7 mouse cellular contexts compared by ENCODE assay signal in genomic region chr9:122352025-122352392, GRCm38 (mm10). TPM values are rescaled to one million over a fixed set of nuclear protein-coding genes. Genes with fewer than 3 reads are reported as not detected.
DNase-seq lines count a peak whose midpoint lies in the region; ATAC-seq and TF ChIP-seq lines count a peak whose summit lies in the region.

No protein-coding gene starts in this region.

- peak overlapping the region; percentile 92 for H3K4me3 ChIP-seq in testis, adult 2 months (ENCODE audit: control insufficient read depth, low read depth, low read length)
- peak overlapping the region; percentile 78 for H3K4me3 ChIP-seq in erythroblast, embryonic 14.5 days (replicated peaks)
- H3K4me3 ChIP-seq in liver, embryonic 11.5 days (ENCODE audit: low read depth, low read length) = peak overlapping the region; percentile 80

- H3K4me1 ChIP-seq in testis, adult 2 months (ENCODE audit: control insufficient read depth, insufficient read depth, low read length) = peaks cover 2% of the 10 kb centered on the region
- H3K4me1 ChIP-seq in erythroblast, embryonic 14.5 days (ENCODE audit: control insufficient read depth) = peaks cover 72% of the 10 kb centered on the region
- H3K4me1 ChIP-seq in liver, embryonic 11.5 days (replicated peaks; ENCODE audit: control insufficient read depth, insufficient read depth, low read length) = peaks cover 25% of the 10 kb centered on the region

- no peaks in the 10 kb centered on the region for H3K36me3 ChIP-seq in testis, adult 2 months (ENCODE audit: control insufficient read depth, insufficient read depth, low read length)
- H3K36me3 ChIP-seq in erythroblast, embryonic 14.5 days (ENCODE audit: control insufficient read depth) = peaks cover 6% of the 10 kb centered on the region
- no peaks in the 10 kb centered on the region for H3K36me3 ChIP-seq in liver, embryonic 11.5 days (ENCODE audit: control insufficient read depth, insufficient read depth, low read length)

- H3K9ac ChIP-seq in liver, embryonic 11.5 days (ENCODE audit: low read depth, low read length) = peak overlapping the region; percentile 90

- TF ChIP-seq CTCF in testis, adult 2 months (IDR thresholded peaks at IDR 0.05; ENCODE audit: control insufficient read depth, insufficient read depth, insufficient replicate concordance, low read depth, low read length) = no peak

- no peaks in the 10 kb centered on the region for H3K9me3 ChIP-seq in erythroblast, embryonic 14.5 days (ENCODE audit: control insufficient read depth, low read length)
- no peaks in the 10 kb centered on the region for H3K9me3 ChIP-seq in liver, embryonic 11.5 days (ENCODE audit: control insufficient read depth, low read length)

- no peak for DNase-seq in testis, postnatal 14 days (ENCODE audit: low spot score)
- no peak for DNase-seq in liver, embryonic 11.5 days (ENCODE audit: low spot score)
- peak; percentile 71 for DNase-seq in yolk sac, embryonic 10.5 days (ENCODE audit: low spot score)
- no peak for DNase-seq in gastrocnemius, adult 18-20 months (ENCODE audit: low spot score)
- no peak for DNase-seq in layer of hippocampus, adult 9-10 months (ENCODE audit: low spot score)

- under 1% methylated on average over 30 of the region's 30 CpGs for WGBS in liver, embryonic 11.5 days

- H3K4me2 ChIP-seq in liver, embryonic 11.5 days = peak overlapping the region; percentile 73

- H3K27ac ChIP-seq in testis, adult 2 months (ENCODE audit: control insufficient read depth, insufficient read depth, low read depth, low read length) = peak overlapping the region; percentile 86
- peak overlapping the region; percentile 67 for H3K27ac ChIP-seq in liver, embryonic 11.5 days (ENCODE audit: low read depth, low read length)

- H3K27me3 ChIP-seq in testis, adult 2 months (ENCODE audit: control insufficient read depth, insufficient read depth, low read length) = no peaks in the 10 kb centered on the region
- no peaks in the 10 kb centered on the region for H3K27me3 ChIP-seq in erythroblast, embryonic 14.5 days (ENCODE audit: control insufficient read depth)
- no peaks in the 10 kb centered on the region for H3K27me3 ChIP-seq in liver, embryonic 11.5 days (replicated peaks; ENCODE audit: control insufficient read depth, insufficient read depth, low read length)

- peak; percentile 43 for ATAC-seq in liver, embryonic 11.5 days (replicated peaks; ENCODE audit: low FRiP score)

- no peak for TF ChIP-seq POLR2A in testis, adult 2 months (IDR thresholded peaks at IDR 0.05; ENCODE audit: control insufficient read depth, low read depth, low read length)

RNA-seq across cellular contexts. Expression of gene Abhd5, which starts 0.6 kb away (rescaled TPM):
- 238 and 296 TPM in 2 replicates for polyA plus RNA-seq in testis, adult 2 months (2012; rRNA removed)
- 1.8 and 3.6 TPM in 2 replicates for polyA plus RNA-seq in erythroblast, embryonic 14.5 days (2012)
- polyA plus RNA-seq in liver, embryonic 11.5 days (2014; fragmentation: Nextera tagmentation; extraction: Ambion mirVana) = 22.1 and 24.2 TPM in 2 replicates
- 10 to 100 TPM; 46.7 to 48.2 TPM for total RNA-seq in gastrocnemius, adult 18-20 months (2021)

RNA-seq across cellular contexts. Expression of gene Ano10, which starts 57.8 kb away (rescaled TPM):
- 53.8 and 61.8 TPM in 2 replicates for polyA plus RNA-seq in testis, adult 2 months (2012; rRNA removed)
- 0.10 TPM in 1 of 2 replicates, not detected in the other for polyA plus RNA-seq in erythroblast, embryonic 14.5 days (2012)
- 15.4 and 16.9 TPM in 2 replicates for polyA plus RNA-seq in liver, embryonic 11.5 days (2014; fragmentation: Nextera tagmentation; extraction: Ambion mirVana)
- 10 to 100 TPM; 42.8 to 45.3 TPM for total RNA-seq in gastrocnemius, adult 18-20 months (2021)

Comparison
In these comparisons a context has a peak if more than half of its experiments do, and no peak if none do; other contexts are left out.
1. RNA of gene Ano10, which starts 57.8 kb away (polyA plus RNA-seq): 53.8 to 61.8 TPM in testis, adult 2 months and 15.4 to 16.9 TPM in liver, embryonic 11.5 days; 0.10 TPM in erythroblast, embryonic 14.5 days; every median in the first group is over 10 times any median in the second.
2. Peak in every context shown above with its lines, with median percentiles within 50 percentile points of each other: H3K4me3 ChIP-seq.